21 mouse cellular contexts compared by ENCODE assay signal in the genomic region with DNA sequence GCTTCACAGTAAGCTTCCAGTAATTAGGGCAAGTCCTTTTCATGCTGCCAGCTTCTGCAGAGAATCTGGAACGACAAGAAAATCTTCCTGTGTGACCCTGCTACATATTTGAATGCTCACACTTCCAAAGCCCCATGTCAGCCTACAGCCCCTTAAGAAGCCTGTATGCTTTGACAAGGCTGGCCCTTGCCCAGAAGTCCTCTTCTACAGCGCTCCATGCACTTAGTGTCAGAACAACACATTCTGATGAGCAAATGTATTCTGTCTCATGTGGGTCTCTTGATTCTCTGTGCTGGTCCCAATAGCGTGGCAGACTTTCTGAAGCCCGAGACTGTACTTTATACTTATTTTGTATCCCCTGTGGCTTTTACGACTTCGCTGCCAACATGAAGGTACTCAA.
DNase-seq lines count a peak whose midpoint lies in the region; ATAC-seq and TF ChIP-seq lines count a peak whose summit lies in the region.
"Had no signal": no experiment of that assay in that cellular context is flagged by ENCODE, and none has a peak within 500 bp of the region (broad histone marks: within the 10 kb centered on the region; RNA-seq: fewer than 3 reads in every experiment).

No protein-coding gene starts in this region.

- H3K4me3 ChIP-seq in midbrain, embryonic 15.5 days = no peak overlapping the region
- no peak overlapping the region for H3K4me3 ChIP-seq in midbrain, embryonic 10.5 days
- H3K4me3 ChIP-seq: embryonic facial prominence, embryonic 10.5 days; embryonic facial prominence, embryonic 12.5 days; forebrain, embryonic 10.5 days; forebrain, embryonic 12.5 days; forebrain, embryonic 15.5 days had no signal

- no peak overlapping the region for H3K9ac ChIP-seq in midbrain, embryonic 15.5 days
- H3K9ac ChIP-seq: embryonic facial prominence, embryonic 12.5 days; forebrain, embryonic 12.5 days; forebrain, embryonic 15.5 days had no signal

- no peak overlapping the region for H3K4me2 ChIP-seq in midbrain, embryonic 15.5 days
- H3K4me2 ChIP-seq: embryonic facial prominence, embryonic 12.5 days; forebrain, embryonic 12.5 days; forebrain, embryonic 15.5 days had no signal

- no peaks in the 10 kb centered on the region for H3K4me1 ChIP-seq in midbrain, embryonic 15.5 days
- no peaks in the 10 kb centered on the region for H3K4me1 ChIP-seq in midbrain, embryonic 10.5 days
- H3K4me1 ChIP-seq: embryonic facial prominence, embryonic 10.5 days; embryonic facial prominence, embryonic 12.5 days; forebrain, embryonic 10.5 days; forebrain, embryonic 12.5 days; forebrain, embryonic 15.5 days had no signal

- peak; percentile 65 for DNase-seq in heart, adult 11 months
- DNase-seq in heart, postnatal 14 days = no peak
- no peak for DNase-seq in midbrain, embryonic 10.5 days (ENCODE audit: low spot score)
- peak; percentile 13 for DNase-seq in brain, embryonic 14.5 days (ENCODE audit: low read depth)
- DNase-seq in retina, embryonic 14.5 days (ENCODE audit: low spot score) = peak; percentile 20
- DNase-seq in ovary, postnatal 14 days (ENCODE audit: low spot score) = no peak
- DNase-seq: adrenal gland, adult 2 months; adrenal gland, postnatal 10 days; adrenal gland, postnatal 25 days; cerebellum, adult 11-12 months; cerebellum, adult 2 months; cerebellum, adult 9-10 months; cerebellum, postnatal 10 days; cerebellum, postnatal 25 days had no signal

- no peaks in the 10 kb centered on the region for H3K36me3 ChIP-seq in midbrain, embryonic 15.5 days (replicated peaks)
- no peaks in the 10 kb centered on the region for H3K36me3 ChIP-seq in midbrain, embryonic 10.5 days
- H3K36me3 ChIP-seq: embryonic facial prominence, embryonic 10.5 days; embryonic facial prominence, embryonic 12.5 days; forebrain, embryonic 10.5 days; forebrain, embryonic 12.5 days; forebrain, embryonic 15.5 days had no signal

- no peaks in the 10 kb centered on the region for H3K27me3 ChIP-seq in midbrain, embryonic 15.5 days (replicated peaks)
- H3K27me3 ChIP-seq in midbrain, embryonic 10.5 days (ENCODE audit: low read depth, poor library complexity, severe bottlenecking) = no peaks in the 10 kb centered on the region
- H3K27me3 ChIP-seq: embryonic facial prominence, embryonic 12.5 days; forebrain, embryonic 12.5 days; forebrain, embryonic 15.5 days had no signal

- peak; percentile 33; the same call in 1 of the 2 replicates for ATAC-seq in midbrain, embryonic 15.5 days (replicated peaks)
- ATAC-seq in erythroid progenitor cell, adult 5-6 weeks (replicated peaks; ENCODE audit: low FRiP score, poor library complexity, severe bottlenecking) = no peak
- ATAC-seq: forebrain, embryonic 15.5 days had no signal

- no peak overlapping the region for H3K27ac ChIP-seq in midbrain, embryonic 15.5 days
- H3K27ac ChIP-seq in midbrain, embryonic 10.5 days (replicated peaks) = no peak overlapping the region
- H3K27ac ChIP-seq: embryonic facial prominence, embryonic 10.5 days; embryonic facial prominence, embryonic 12.5 days; forebrain, embryonic 10.5 days; forebrain, embryonic 12.5 days; forebrain, embryonic 15.5 days had no signal

- TF ChIP-seq CTCF in brain, embryonic 14.5 days (IDR thresholded peaks at IDR 0.05; ENCODE audit: borderline replicate concordance, extremely low read depth, insufficient read depth, insufficient read length) = no peak

- no peak for TF ChIP-seq POLR2A in brain, embryonic 14.5 days (IDR thresholded peaks at IDR 0.05; ENCODE audit: borderline replicate concordance, extremely low read depth, insufficient read depth, insufficient read length, poor library complexity, severe bottlenecking)

- H3K9me3 ChIP-seq in midbrain, embryonic 15.5 days = no peaks in the 10 kb centered on the region
- no peaks in the 10 kb centered on the region; the same call in 1 of the 2 replicates for H3K9me3 ChIP-seq in midbrain, embryonic 10.5 days (replicated peaks)
- H3K9me3 ChIP-seq: embryonic facial prominence, embryonic 10.5 days; embryonic facial prominence, embryonic 12.5 days; forebrain, embryonic 12.5 days; forebrain, embryonic 15.5 days had no signal

- 78% methylated on average over 6 of the region's 6 CpGs for WGBS in midbrain, embryonic 15.5 days
- WGBS in midbrain, embryonic 10.5 days = 88% methylated on average over 6 of the region's 6 CpGs

- intact Hi-C loops in heart, postnatal 14 days (cut with DNase I) = no loop called here

Comparison
In these comparisons a context has a peak if more than half of its experiments do, and no peak if none do; other contexts are left out.
1. DNase-seq: peak in heart, adult 11 months (single experiment), brain, embryonic 14.5 days (single experiment) and retina, embryonic 14.5 days (single experiment); none in heart, postnatal 14 days (0 of 2), midbrain, embryonic 10.5 days (single experiment) and ovary, postnatal 14 days (single experiment).